Mouse (Mus musculus) stomach, embryonic 15.5 days (tissue): Measurements from ENCODE around the gene Pank1. TPM values are rescaled to one million over a fixed set of nuclear protein-coding genes. Genes with fewer than 3 reads are reported as not detected.

ENCODE experiments used
- ATAC-seq: fragments of 200-750 bp; cut with Nextera tagmentation; 2 replicates; pipeline ENCODE4 v1.8.0; 2017; ENCODE audit warnings: low read depth, moderate number of reproducible peaks, moderate TSS enrichment; ENCODE audit not compliant: insufficient read depth, low FRiP score
- H3K27ac ChIP-seq: fragments of 300-500 bp; sonication (generic); 2 replicates; pipeline ENCODE4 v1.5.1; 2015; ENCODE audit warnings: mild to moderate bottlenecking, inconsistent platforms
- H3K27me3 ChIP-seq: fragments of 300-500 bp; sonication (generic); replicated peaks from 2 replicates; pipeline ENCODE4 v1.6.1; 2015; ENCODE audit warnings: inconsistent platforms
- H3K36me3 ChIP-seq: fragments of 300-500 bp; sonication (generic); 2 replicates; pipeline ENCODE4 v1.6.1; 2015; ENCODE audit warnings: inconsistent platforms
- H3K4me1 ChIP-seq: fragments of 300-500 bp; sonication (generic); 2 replicates; pipeline ENCODE4 v1.6.1; 2015; ENCODE audit warnings: inconsistent platforms
- H3K4me2 ChIP-seq: fragments of 300-500 bp; sonication (generic); 2 replicates; pipeline ENCODE4 v1.6.1; 2015; ENCODE audit warnings: mild to moderate bottlenecking, inconsistent platforms
- H3K4me3 ChIP-seq: fragments of 300-500 bp; sonication (generic); replicated peaks from 2 replicates; pipeline ENCODE4 v1.5.1; 2015; ENCODE audit warnings: inconsistent platforms
- H3K9ac ChIP-seq: fragments of 300-500 bp; sonication (generic); 2 replicates; pipeline ENCODE4 v1.6.1; 2015; ENCODE audit warnings: inconsistent platforms
- H3K9me3 ChIP-seq: fragments of 300-500 bp; sonication (generic); 2 replicates; pipeline ENCODE4 v1.6.1; 2016; ENCODE audit warnings: inconsistent platforms
- WGBS: fragments of 180-500 bp; shearing (Covaris S2); methylation state at CpG from one replicate; pipeline ENCODE4 v1.1.7; 2015; 5-methylcytosine and 5-hydroxymethylcytosine counted together
- polyA plus RNA-seq: library from polyadenylated mRNA; unstranded; fragments of >200 nt; fragmentation: Nextera tagmentation; extraction: Ambion mirVana; gene quantifications from 2 replicates; pipeline ENCODE4 v1.2.1, GENCODE M21; 2015

Pank1 gene
- polyA plus RNA-seq, 1 experiment from 2014 or later: 7.1 TPM

GRCm38 (mm10) chr19:34876676-34877075 is 2.6 kb downstream of the Pank1 start:
- no peaks in the 10 kb centered on the region for H3K9me3 ChIP-seq
- no peak overlapping the region for H3K4me2 ChIP-seq
- no peak for ATAC-seq
- H3K4me1 ChIP-seq: peaks cover 5% of the 10 kb centered on the region; the same call in 1 of the 2 replicates
- no peak overlapping the region for H3K9ac ChIP-seq
- 87% methylated on average over 7 of the region's 7 CpGs for WGBS
- no peaks in the 10 kb centered on the region for H3K36me3 ChIP-seq
- no peak overlapping the region for H3K4me3 ChIP-seq
- no peaks in the 10 kb centered on the region for H3K27me3 ChIP-seq
- no peak overlapping the region for H3K27ac ChIP-seq

DNA sequence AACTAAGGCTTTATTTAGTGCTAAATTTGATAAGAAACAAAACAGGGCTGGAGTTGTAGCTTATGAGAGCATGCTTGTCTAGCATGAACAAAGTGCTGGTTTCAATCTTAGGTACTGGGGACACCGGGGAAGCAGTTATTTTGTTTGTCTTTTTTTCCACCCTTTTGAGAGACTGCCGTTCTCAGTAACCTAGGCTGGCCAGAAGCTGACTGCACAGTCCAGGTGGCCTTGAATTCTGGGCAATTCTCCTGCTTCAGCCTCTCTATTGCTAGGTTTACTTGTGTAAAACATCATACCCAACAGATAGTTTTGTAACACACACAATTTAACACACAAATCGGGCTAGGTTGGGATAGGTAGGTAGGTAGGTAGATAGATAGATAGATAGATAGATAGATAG is 9.9 kb downstream of the Pank1 start:
- H3K36me3 ChIP-seq: no peaks in the 10 kb centered on the region
- ATAC-seq: no peak
- H3K27me3 ChIP-seq: no peaks in the 10 kb centered on the region
- no peaks in the 10 kb centered on the region for H3K9me3 ChIP-seq
- WGBS: 68% methylated on average over 3 of the region's 3 CpGs
- H3K4me3 ChIP-seq: no peak overlapping the region
- H3K27ac ChIP-seq: no peak overlapping the region
- no peak overlapping the region for H3K4me2 ChIP-seq
- no peaks in the 10 kb centered on the region for H3K4me1 ChIP-seq
- H3K9ac ChIP-seq: no peak overlapping the region

DNA sequence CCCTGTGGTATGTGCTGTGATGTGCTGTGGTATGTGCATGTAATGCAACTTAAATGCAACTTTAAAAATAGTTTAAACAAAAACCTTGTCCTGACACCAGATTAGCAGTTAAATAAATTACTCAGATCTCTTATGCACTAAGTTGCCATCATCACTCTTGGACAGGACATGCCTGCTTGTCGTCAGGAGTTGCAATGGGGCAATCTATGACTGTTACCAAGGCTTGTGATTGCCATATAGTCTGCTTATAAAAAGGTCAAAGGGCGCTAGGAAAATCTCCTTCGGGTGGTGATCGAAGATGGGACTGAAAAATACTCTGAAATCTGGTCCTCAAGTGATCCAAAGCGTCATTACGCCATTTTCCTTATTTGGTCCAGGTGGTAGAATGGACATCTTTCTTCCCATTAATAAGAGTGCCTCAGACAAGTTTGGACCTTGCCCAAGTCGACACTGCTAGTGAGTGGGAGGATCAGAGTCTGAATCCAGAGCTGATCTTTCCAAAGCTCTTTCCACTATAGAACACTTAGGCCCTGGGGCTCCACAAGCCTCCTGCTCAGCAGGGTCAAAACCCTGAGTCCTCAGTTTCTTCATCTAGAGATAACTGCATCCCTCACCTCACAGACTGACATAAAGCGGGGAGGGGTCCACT is 11.0 kb downstream of the Pank1 start:
- H3K4me3 ChIP-seq: no peak overlapping the region
- no peak overlapping the region for H3K9ac ChIP-seq
- H3K4me2 ChIP-seq: no peak overlapping the region
- no peaks in the 10 kb centered on the region for H3K27me3 ChIP-seq
- no peaks in the 10 kb centered on the region for H3K36me3 ChIP-seq
- no peaks in the 10 kb centered on the region for H3K9me3 ChIP-seq
- 85% methylated on average over 8 of the region's 8 CpGs for WGBS
- ATAC-seq: no peak
- no peaks in the 10 kb centered on the region for H3K4me1 ChIP-seq
- no peak overlapping the region for H3K27ac ChIP-seq

DNA sequence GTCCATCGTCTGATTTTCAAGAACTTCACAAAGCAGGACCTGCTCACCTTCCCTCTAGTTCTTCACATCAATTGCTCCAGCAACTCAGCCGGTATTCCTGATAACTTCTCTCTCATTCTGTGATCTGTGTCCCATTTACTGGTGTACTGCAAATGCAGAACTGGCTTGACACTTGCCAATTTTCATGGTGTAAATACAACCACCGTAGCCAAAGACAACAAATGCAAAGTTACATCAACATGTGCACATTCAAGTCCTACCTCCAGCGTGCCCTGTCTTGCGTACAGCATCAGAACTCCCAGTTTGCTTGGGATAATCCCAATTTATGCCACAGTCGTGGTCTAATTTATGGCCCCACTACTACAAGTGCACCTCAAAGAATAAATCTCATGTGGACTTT is 15.5 kb downstream of the Pank1 start:
- Histone ChIP-seq H3K4me1 (no peaks in the 10 kb centered on the region), H3K4me3 (no peak overlapping the region), H3K9ac (no peak overlapping the region), H3K4me2 (no peak overlapping the region), H3K9me3 (no peaks in the 10 kb centered on the region), H3K27me3 (no peaks in the 10 kb centered on the region), H3K36me3 (no peaks in the 10 kb centered on the region), H3K27ac (no peak overlapping the region)
- no peak for ATAC-seq
- WGBS: 81% methylated on average over 6 of the region's 6 CpGs

DNA sequence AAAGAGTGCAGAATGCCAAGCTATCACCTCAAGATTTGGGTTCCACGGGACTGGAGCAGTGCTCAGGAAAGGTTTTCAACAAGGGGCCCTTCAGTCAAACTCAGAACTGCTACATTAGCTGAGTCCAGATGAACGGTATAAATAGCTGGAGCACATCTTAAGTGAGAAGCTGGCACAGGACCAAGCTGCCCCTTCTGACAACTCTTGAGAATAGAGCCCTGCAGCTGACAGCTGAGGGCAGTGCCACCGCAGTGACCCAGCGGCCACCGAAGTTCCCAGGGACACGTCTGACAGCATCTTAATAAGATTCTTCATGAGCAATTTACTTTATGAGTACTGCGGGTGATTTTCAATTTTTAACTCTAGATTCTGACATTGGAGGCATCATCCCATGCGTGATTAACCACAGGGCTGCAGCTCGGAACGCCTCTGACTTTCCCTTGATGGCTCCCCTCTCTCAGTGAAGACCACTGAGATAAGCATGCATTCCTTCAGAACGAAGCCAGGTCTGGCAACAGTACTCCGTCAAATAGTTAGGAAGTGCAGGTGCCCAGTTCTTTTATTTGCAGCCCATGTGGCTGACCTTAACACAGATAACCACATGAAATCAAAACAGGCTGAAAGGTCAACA is 23.1 kb downstream of the Pank1 start:
- Histone ChIP-seq H3K27ac (no peak overlapping the region), H3K4me3 (no peak overlapping the region), H3K36me3 (no peaks in the 10 kb centered on the region), H3K9ac (no peak overlapping the region), H3K9me3 (no peaks in the 10 kb centered on the region), H3K4me1 (0 out of 2 replicates have a peak, but pooled peaks cover 6% of the 10 kb centered on the region), H3K4me2 (no peak overlapping the region), H3K27me3 (no peaks in the 10 kb centered on the region)
- WGBS: 52% methylated on average over 12 of the region's 12 CpGs
- no peak for ATAC-seq

DNA sequence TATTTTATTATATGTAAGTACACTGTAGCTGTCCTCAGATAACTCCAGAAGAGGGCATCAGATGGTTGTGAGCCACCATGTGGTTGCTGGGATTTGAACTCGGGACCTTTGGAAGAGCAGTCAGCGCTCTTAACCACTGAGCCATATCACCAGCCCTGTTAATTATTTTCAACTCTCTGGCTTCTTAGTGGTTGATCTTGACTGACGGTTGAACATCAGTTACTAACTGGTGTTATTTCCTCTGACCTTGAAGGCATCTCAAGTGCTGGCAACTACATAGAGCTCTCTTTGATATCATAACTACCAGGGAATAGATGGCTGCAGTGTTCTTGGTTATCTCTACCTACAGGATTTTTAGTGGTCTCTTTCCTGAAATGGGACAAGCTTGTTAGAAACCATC is 28.1 kb downstream of the Pank1 start:
- Histone ChIP-seq H3K4me3 (no peak overlapping the region), H3K9me3 (no peaks in the 10 kb centered on the region), H3K4me1 (0 out of 2 replicates have a peak, but pooled peaks cover 3% of the 10 kb centered on the region), H3K36me3 (no peaks in the 10 kb centered on the region), H3K27me3 (no peaks in the 10 kb centered on the region), H3K27ac (no peak overlapping the region), H3K4me2 (no peak overlapping the region), H3K9ac (no peak overlapping the region)
- no peak for ATAC-seq
- WGBS: 93% methylated on average over 3 of the region's 3 CpGs

- no peak for ATAC-seq
- H3K9me3 ChIP-seq: no peaks in the 10 kb centered on the region
- H3K27me3 ChIP-seq: no peaks in the 10 kb centered on the region
- H3K4me3 ChIP-seq: no peak overlapping the region
- no peaks in the 10 kb centered on the region for H3K36me3 ChIP-seq
- no peak overlapping the region for H3K27ac ChIP-seq
- no peak overlapping the region for H3K4me2 ChIP-seq
- H3K9ac ChIP-seq: no peak overlapping the region
- H3K4me1 ChIP-seq: no peaks in the 10 kb centered on the region
- WGBS: 91% methylated on average over 7 of the region's 7 CpGs
Observed at GRCm38 (mm10) chr19:34849426-34849825, 29.8 kb downstream of the Pank1 start.

- WGBS: 82% methylated on average over 9 of the region's 9 CpGs
- Histone ChIP-seq H3K36me3 (no peaks in the 10 kb centered on the region), H3K9ac (no peak overlapping the region), H3K4me1 (no peaks in the 10 kb centered on the region), H3K4me3 (no peak overlapping the region), H3K27ac (no peak overlapping the region), H3K4me2 (no peak overlapping the region), H3K27me3 (no peaks in the 10 kb centered on the region), H3K9me3 (no peaks in the 10 kb centered on the region)
- no peak for ATAC-seq
Observed at GRCm38 (mm10) chr19:34848164-34848563, 31.1 kb downstream of the Pank1 start.

DNA sequence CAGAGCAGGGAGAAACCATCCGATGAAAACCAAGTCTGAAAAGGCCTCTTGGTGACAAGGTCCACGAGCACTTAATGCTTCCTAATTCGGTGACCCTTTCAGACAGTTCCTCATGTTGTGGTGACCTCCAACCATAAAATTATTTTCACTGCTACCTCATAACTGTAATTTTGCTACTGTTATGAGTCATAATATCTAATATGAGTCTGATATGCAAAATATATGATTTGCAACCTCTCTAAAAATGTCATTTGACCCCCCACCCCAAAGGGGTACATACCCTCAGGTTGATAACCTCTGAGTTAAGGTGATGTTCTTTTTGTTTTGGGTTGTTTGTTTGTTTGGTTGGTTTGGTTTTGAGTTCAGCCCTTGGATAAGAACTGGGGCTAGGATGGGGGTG is 32.2 kb downstream of the Pank1 start:
- H3K36me3 ChIP-seq: no peaks in the 10 kb centered on the region
- H3K27me3 ChIP-seq: no peaks in the 10 kb centered on the region
- H3K4me2 ChIP-seq: no peak overlapping the region
- whole genome bisulfite sequencing: 70% methylated on average over 3 of the region's 3 CpGs
- H3K4me1 ChIP-seq: no peaks in the 10 kb centered on the region
- H3K27ac ChIP-seq: no peak overlapping the region
- H3K4me3 ChIP-seq: no peak overlapping the region
- H3K9me3 ChIP-seq: no peaks in the 10 kb centered on the region
- ATAC-seq: no peak
- no peak overlapping the region for H3K9ac ChIP-seq

- Histone ChIP-seq H3K36me3 (no peaks in the 10 kb centered on the region), H3K4me1 (no peaks in the 10 kb centered on the region; the same call in 1 of the 2 replicates), H3K27me3 (no peaks in the 10 kb centered on the region), H3K9ac (no peak overlapping the region), H3K4me2 (peak overlapping the region; percentile 35), H3K9me3 (no peaks in the 10 kb centered on the region), H3K27ac (no peak overlapping the region), H3K4me3 (no peak overlapping the region)
- ATAC-seq: no peak
- WGBS: 37% methylated on average over 12 of the region's 12 CpGs
Observed at GRCm38 (mm10) chr19:34846508-34847038, 32.7 kb downstream of the Pank1 start.

DNA sequence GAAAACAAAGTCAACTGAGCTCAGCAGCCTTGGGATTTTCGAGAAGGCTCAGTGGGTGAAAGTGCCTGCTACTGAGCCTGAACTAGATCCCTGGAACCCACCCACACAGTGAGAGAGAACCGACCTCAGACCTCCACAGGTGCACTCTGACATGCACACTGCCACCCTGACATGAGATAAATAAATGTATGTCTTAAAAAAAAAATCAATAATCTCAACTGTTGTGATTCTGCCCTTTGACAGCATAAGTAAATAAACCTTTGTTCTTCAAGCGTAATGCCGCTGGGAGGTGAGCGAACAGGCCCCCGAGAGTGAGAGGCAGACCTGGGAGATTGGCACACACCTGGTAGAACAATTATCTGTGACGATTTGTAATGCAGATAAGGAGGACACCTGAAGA is 33.2 kb downstream of the Pank1 start:
- 38% methylated on average over 7 of the region's 7 CpGs for WGBS
- H3K36me3 ChIP-seq: no peaks in the 10 kb centered on the region
- no peaks in the 10 kb centered on the region for H3K9me3 ChIP-seq
- H3K9ac ChIP-seq: no peak overlapping the region
- peak; percentile 67 for ATAC-seq
- H3K4me2 ChIP-seq: peak overlapping the region; percentile 35
- H3K27me3 ChIP-seq: no peaks in the 10 kb centered on the region
- no peak overlapping the region for H3K27ac ChIP-seq
- no peaks in the 10 kb centered on the region; the same call in 1 of the 2 replicates for H3K4me1 ChIP-seq
- no peak overlapping the region for H3K4me3 ChIP-seq

DNA sequence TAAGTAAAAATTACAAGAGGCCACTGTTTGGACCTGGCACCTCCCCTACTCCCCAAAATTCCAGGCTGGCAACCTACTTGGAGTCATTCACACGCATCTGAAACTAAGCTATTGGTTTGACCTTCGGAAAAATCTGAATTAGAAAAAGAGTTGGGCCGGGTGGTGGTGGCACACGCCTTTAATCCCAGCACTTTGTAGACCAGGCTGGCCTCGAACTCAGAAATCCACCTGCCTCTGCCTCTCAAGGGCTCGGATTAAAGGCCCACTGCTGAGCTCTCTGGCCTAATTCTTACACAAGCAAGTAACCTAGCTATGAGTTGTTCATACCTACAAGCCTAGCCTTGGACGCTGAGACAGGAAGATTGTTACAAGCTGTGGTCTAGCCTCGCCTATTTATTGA is 33.9 kb downstream of the Pank1 start:
- Histone ChIP-seq H3K4me1 (no peaks in the 10 kb centered on the region; the same call in 1 of the 2 replicates), H3K27ac (no peak overlapping the region), H3K9me3 (no peaks in the 10 kb centered on the region), H3K4me2 (no peak overlapping the region), H3K9ac (no peak overlapping the region), H3K4me3 (no peak overlapping the region), H3K36me3 (no peaks in the 10 kb centered on the region), H3K27me3 (no peaks in the 10 kb centered on the region)
- ATAC-seq: no peak
- WGBS: 89% methylated on average over 8 of the region's 8 CpGs
